Mouse (Mus musculus): Measurements from ENCODE around the gene Gclm.
A peak's percentile ranks its signal among the peaks of the same experiment; 100 is the strongest.
"Not testable (repeated sequence)": the region's sequence is repeated elsewhere in the genome, so short reads cannot be mapped to it uniquely, and the experiment has no call there.

Gene Gclm

GRCm38 (mm10) chr3:122242876-122243275 lies 2.5 kb upstream of the Gclm start:
- no peak for DNase-seq

DNA sequence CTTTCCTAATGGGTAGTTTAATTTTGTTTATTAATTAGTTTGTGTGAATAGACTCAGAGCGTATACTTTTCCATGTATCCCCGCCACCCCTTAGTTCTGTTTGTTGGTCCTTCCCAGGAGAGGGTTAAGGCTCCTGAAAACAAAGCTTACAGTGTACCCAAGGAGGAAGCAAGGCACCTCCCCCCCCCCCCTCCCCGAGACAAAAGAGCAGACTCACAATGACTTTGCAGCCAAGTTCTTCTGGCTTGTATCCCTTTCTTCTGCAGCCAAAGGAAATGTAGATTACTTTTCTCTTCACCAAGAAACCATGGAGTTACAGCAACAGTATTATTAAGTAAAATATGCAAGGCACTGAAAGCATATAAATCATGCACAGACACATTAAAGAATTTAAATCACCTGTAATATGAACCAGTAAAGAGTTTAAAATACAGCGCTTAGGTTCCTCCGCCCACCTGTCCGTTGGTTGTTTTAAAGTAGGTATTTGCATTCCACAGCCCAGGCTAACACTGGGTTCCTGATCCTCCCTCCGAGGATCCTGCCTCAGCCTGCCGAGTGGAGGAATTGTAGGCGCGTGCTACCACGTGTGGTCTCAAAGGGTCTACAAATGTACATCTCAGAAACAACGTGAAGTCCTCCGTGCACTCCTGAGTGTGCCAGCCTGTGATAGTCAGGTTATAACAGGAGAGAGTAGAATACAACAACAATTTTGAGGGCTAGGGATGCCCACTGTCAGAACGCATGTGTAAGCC lies 1.8 kb upstream of the Gclm start:
- no peak for DNase-seq

- DNase-seq: no peak
Measured at GRCm38 (mm10) chr3:122244759-122245158, 598 bp upstream of the Gclm start.

- DNase-seq: peak; percentile 53 to 64
Measured at GRCm38 (mm10) chr3:122245878-122246332, 548 bp downstream of the Gclm start.

DNA sequence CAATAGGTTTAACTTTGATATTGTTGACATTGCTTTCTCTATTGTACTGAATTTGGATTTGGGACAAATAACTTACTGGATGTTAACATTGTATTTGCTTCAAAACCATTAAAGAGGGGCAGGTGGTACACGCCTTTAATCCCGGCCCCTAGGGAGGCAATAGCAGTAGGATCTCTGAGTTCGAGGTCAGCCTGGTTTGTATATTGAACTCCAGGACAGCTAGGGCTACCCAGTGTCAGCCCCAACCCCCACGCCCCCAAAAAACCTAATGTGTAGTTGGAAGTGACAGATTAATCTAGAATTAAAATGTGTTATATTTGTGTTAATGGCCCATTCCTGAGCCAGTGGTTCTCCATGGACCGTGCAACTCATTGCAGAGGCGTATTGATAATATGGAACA lies 1.0 kb downstream of the Gclm start:
- peak in 1 of 2 experiments; percentile 8 for DNase-seq

- DNase-seq: no peak
Measured at GRCm38 (mm10) chr3:122246986-122247767, 1.8 kb downstream of the Gclm start.

- no peak for DNase-seq
Measured at GRCm38 (mm10) chr3:122247768-122248100, 2.4 kb downstream of the Gclm start.

- DNase-seq: no peak
Measured at GRCm38 (mm10) chr3:122252466-122253253, 7.3 kb downstream of the Gclm start.

- not testable (repeated sequence) for DNase-seq
Measured at GRCm38 (mm10) chr3:122254050-122254449, 8.7 kb downstream of the Gclm start.

- DNase-seq: peak; percentile 27 to 33
Measured at GRCm38 (mm10) chr3:122269986-122270385, 24.6 kb downstream of the Gclm start.

DNA sequence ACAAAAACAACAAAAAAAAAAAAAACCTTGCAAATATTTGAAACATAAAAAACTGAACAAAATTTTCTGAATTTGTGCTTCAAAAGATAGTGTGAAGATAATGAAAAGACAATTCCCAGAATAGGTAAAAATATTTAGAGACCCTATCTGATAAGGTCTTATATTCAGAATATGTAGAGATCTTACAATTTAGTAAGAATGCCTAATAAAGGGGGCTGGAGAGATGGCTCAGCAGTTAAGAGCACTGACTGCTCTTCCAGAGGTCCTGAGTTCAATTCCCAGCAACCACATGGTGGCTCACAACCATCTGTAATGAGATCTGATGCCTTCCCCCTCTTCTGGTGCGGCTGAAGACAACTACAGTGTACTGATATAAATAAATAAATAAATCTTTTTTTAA lies 27.2 kb downstream of the Gclm start:
- not testable (repeated sequence) for DNase-seq

DNA sequence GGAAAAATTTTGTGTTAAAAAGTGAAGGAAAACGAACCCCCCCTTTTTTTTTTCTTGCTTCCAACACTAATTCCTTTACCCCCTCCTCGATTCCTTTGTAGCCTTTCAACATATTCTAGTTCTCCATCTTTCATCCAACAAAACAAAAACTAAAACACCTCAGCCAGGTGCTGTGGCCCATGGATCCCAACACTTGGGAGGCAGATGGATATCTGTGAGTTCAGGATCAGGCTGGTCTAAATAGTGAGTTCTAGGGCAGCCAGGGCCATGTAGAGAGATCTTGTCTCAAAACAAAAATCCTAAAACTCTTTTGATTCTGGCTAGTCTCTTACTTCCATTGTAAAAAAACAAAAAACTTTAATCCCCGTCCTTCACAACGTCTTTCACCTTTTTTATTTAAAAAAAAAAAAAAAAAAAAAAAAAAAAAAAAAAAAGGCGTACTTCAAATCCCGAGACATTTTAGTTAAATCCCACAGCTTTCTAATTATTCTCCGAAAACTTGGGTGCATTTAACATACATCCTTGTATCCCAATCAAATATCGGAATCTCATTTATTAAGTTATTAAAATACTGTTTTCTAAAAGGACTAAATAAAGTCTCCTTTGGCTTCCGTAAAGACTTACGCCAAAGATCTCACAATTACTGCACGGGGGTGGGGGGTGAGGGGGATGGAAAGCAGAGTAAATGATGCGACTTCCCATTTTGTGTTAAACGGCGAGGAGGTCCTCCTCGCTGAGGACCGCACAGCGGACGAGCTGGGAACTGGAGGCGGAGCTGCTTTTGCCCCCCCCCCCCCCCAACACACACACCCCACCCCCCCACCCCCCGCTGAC lies 28.3 kb downstream of the Gclm start:
- DNase-seq: peak in 1 of 2 experiments; percentile 21

- DNase-seq: peak; percentile 87
Measured at GRCm38 (mm10) chr3:122274241-122275024, 29.1 kb downstream of the Gclm start, which contains the start of gene Dnttip2. Dnttip2 (plus strand) TSS chr3:122274388.

GRCm38 (mm10) chr3:122275111-122275510 lies 29.8 kb downstream of the Gclm start:
- DNase-seq: no peak

- DNase-seq: no peak
Measured at GRCm38 (mm10) chr3:122287195-122287594, 41.8 kb downstream of the Gclm start.

GRCm38 (mm10) chr3:122288613-122289195 lies 43.3 kb downstream of the Gclm start:
- no peak for DNase-seq

DNA sequence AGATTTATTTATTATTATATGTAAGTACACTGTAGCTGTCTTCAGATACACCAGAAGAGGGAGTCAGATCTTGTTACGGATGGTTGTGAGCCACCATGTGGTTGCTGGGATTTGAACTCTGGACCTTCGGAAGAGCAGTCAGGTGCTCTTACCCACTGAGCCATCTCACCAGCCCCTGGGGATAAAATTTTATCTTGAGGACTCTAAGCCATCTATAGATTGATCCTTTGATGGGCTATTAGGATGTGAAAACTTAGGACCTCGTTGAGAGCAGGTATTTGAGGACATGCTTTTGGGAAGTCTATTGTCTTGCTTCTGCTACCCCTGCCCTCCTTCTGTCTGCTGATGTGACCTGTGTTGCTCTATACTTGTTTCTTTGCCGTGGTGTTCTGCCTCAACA lies 44.0 kb downstream of the Gclm start:
- DNase-seq: not testable (repeated sequence)

GRCm38 (mm10) chr3:122290696-122291095 lies 45.3 kb downstream of the Gclm start:
- no peak for DNase-seq

DNA sequence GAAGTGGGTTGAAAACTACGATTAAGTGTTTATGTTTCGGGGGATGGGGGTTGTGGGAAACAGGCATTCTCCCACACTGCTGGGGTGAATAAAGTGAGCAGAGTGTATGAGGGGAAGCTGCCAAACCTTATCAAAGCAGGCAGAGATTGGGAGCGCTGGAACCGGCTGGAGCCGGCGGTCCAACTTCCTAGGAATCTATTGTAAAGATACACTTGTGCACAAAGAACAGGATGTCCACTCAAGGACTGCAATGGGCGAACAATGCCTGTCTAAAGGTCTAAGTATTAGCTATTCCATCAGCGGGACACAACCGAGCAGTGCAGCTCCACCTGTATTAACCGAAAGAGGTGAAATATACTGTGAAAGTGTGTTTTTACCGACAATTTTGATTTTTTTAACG lies 46.5 kb downstream of the Gclm start:
- DNase-seq: no peak

DNA sequence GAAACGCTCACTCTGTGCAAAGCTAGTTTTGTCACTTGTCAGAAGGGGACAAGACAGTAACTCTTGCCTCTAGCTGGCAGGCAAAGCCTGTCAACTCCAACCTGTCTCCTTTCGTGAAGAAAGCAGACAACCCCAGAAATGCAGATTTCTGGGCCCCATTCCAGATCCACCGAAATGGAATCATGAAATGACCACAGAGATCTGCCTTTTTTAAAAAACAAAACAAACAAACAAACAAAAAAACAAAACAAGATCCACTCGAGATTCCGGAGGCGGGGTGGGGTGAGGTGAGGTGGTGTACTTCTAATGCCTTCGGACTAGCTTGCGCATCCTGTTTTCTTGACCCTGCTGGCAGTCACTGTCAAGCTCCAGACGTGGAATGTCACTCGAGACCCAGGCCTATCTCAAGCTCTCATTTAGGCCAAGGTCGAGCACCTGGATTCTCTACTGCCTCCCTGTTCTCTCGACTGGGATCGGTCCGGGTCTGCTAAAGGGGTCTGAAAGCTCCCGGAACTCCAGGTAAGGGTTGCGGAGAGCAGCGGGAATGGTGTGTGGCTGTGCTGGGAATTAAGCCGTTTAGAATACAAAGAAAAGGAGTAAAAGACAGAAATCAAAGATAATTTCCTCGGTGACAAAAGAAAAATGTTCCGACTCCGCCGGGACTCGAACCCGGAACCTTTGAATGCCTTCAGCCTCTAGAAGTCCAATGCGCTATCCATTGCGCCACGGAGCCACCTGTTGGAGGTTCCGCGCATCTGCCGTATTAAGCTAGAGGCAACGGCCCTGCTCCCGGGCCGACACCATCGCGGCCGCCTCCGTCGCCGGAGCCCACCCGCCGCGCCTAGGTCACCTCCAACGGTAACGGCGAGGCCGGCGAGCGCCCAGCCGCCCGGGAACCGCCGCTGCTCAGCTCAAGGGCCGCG lies 47.2 kb downstream of the Gclm start:
- DNase-seq: peak; percentile 97 to 98

Measured in B cell, adult 2 months (primary cell).